Mouse (Mus musculus): Measurements from ENCODE around the gene Slc35e3. TPM values are rescaled to one million over a fixed set of nuclear protein-coding genes. Genes with fewer than 3 reads are reported as not detected.

Slc35e3 gene
- polyA plus RNA-seq, 1 experiment = 19.7 TPM

DNA sequence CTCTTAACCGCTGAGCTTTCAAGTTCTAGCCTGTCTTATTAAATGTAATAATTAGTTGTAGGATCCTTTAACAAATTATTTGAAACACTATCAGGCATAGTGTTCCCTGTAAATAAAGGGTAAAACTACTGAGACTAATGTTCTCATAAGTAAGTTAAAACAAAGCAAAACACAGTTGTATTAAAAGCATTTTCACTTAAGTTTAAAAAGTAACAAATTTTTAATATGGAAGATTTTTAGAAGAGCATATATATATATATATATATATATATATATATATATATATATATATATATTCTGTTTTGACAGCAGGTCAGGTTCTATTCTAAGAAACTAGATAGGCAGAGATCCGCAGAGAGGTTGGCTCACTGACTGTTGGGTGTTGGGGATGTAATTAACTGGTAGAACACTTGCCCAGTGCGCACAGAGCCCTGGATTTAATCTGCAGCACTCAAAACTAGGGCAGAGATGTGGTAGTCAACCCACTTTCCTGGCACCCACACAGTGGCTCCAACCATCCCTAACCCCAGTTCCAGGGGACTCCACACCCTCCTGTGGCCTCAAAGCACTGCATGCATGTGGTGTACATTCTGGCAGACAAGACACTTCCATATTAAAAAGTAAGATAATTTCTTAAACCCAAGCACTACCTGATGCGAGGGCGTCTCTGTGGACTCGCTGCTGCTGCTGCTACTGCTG, 51.8 kb downstream of the Slc35e3 start:
- H3K27me3 ChIP-seq (ENCODE audit: control insufficient read depth, insufficient read depth, low read length, poor library complexity, severe bottlenecking) = no peaks in the 10 kb centered on the region
- H3K9me3 ChIP-seq (replicated peaks; ENCODE audit: control insufficient read depth, insufficient read depth, low read length, poor library complexity, severe bottlenecking) = no peaks in the 10 kb centered on the region
- H3K4me3 ChIP-seq (ENCODE audit: low read depth, low read length) = no peak overlapping the region
- no peak overlapping the region for H3K9ac ChIP-seq (ENCODE audit: low read depth, poor library complexity, severe bottlenecking)
- TF ChIP-seq POLR2A (IDR thresholded peaks at IDR 0.05; ENCODE audit: insufficient read depth, low read length) (no peak), CTCF (IDR thresholded peaks at IDR 0.05; ENCODE audit: low read depth, low read length) (no peak), EP300 (IDR thresholded peaks at IDR 0.05; ENCODE audit: insufficient read depth, low read depth, low read length) (no peak)
- no peaks in the 10 kb centered on the region for H3K4me1 ChIP-seq (ENCODE audit: control insufficient read depth, insufficient read depth, low read length)
- H3K36me3 ChIP-seq (ENCODE audit: control insufficient read depth, insufficient read depth, low read length, poor library complexity, severe bottlenecking) = peaks cover 90% of the 10 kb centered on the region
- no peak overlapping the region for H3K27ac ChIP-seq (ENCODE audit: insufficient read depth, low read length)

DNA sequence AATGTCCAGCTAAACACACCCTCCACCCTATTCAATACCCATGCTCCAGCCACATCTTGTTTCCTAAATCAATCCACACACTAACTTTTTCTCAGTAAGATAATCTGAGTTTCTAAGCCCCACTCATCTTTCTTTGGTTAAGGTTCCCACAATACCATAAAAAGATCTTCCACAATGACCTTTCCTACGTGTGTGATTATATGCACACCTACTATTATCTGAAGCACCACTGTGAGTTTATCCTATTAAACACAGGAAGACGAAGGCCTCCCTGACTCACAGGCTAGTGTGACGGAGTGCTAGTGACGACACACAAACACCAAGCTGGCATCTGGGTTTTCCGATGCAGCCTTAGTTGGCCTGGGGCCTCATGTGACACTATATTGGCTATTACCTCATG, 53.2 kb downstream of the Slc35e3 start:
- Histone ChIP-seq H3K27ac (ENCODE audit: insufficient read depth, low read length) (peak overlapping the region; percentile 38; the same call in 1 of the 2 replicates), H3K9ac (ENCODE audit: low read depth, poor library complexity, severe bottlenecking) (no peak overlapping the region), H3K9me3 (replicated peaks; ENCODE audit: control insufficient read depth, insufficient read depth, low read length, poor library complexity, severe bottlenecking) (no peaks in the 10 kb centered on the region), H3K27me3 (ENCODE audit: control insufficient read depth, insufficient read depth, low read length, poor library complexity, severe bottlenecking) (no peaks in the 10 kb centered on the region), H3K4me1 (ENCODE audit: control insufficient read depth, insufficient read depth, low read length) (no peaks in the 10 kb centered on the region), H3K4me3 (ENCODE audit: low read depth, low read length) (no peak overlapping the region), H3K36me3 (ENCODE audit: control insufficient read depth, insufficient read depth, low read length, poor library complexity, severe bottlenecking) (peaks cover 81% of the 10 kb centered on the region)
- TF ChIP-seq EP300 (IDR thresholded peaks at IDR 0.05; ENCODE audit: insufficient read depth, low read depth, low read length) (no peak), POLR2A (IDR thresholded peaks at IDR 0.05; ENCODE audit: insufficient read depth, low read length) (no peak), CTCF (IDR thresholded peaks at IDR 0.05; ENCODE audit: low read depth, low read length) (no peak)

DNA sequence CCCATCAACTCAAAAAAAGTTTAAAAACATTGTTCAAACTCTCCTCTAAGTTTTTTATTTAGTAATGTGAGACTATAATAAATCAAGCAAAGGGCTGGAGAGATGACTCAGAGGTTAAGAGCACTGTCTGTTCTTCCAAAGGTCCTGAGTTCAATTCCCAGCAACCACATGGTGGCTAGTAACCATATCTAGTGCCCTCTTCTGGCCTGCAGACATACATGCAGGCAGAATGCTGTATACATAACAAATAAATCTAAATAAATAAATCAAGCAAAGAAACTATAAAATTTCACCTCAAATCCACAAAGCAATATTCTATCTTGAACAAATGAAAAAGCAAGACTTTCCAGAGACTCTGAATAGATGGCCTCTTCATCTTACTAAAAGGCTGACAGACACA, 54.0 kb downstream of the Slc35e3 start:
- Histone ChIP-seq H3K36me3 (ENCODE audit: control insufficient read depth, insufficient read depth, low read length, poor library complexity, severe bottlenecking) (peaks cover 73% of the 10 kb centered on the region), H3K27me3 (ENCODE audit: control insufficient read depth, insufficient read depth, low read length, poor library complexity, severe bottlenecking) (no peaks in the 10 kb centered on the region), H3K4me3 (ENCODE audit: low read depth, low read length) (no peak overlapping the region), H3K4me1 (ENCODE audit: control insufficient read depth, insufficient read depth, low read length) (no peaks in the 10 kb centered on the region), H3K9ac (ENCODE audit: low read depth, poor library complexity, severe bottlenecking) (no peak overlapping the region), H3K27ac (ENCODE audit: insufficient read depth, low read length) (peak overlapping the region; percentile 38; the same call in 1 of the 2 replicates), H3K9me3 (replicated peaks; ENCODE audit: control insufficient read depth, insufficient read depth, low read length, poor library complexity, severe bottlenecking) (no peaks in the 10 kb centered on the region)
- TF ChIP-seq EP300 (IDR thresholded peaks at IDR 0.05; ENCODE audit: insufficient read depth, low read depth, low read length) = no peak
- TF ChIP-seq POLR2A (IDR thresholded peaks at IDR 0.05; ENCODE audit: insufficient read depth, low read length) = no peak
- TF ChIP-seq CTCF (IDR thresholded peaks at IDR 0.05; ENCODE audit: low read depth, low read length) = no peak

DNA sequence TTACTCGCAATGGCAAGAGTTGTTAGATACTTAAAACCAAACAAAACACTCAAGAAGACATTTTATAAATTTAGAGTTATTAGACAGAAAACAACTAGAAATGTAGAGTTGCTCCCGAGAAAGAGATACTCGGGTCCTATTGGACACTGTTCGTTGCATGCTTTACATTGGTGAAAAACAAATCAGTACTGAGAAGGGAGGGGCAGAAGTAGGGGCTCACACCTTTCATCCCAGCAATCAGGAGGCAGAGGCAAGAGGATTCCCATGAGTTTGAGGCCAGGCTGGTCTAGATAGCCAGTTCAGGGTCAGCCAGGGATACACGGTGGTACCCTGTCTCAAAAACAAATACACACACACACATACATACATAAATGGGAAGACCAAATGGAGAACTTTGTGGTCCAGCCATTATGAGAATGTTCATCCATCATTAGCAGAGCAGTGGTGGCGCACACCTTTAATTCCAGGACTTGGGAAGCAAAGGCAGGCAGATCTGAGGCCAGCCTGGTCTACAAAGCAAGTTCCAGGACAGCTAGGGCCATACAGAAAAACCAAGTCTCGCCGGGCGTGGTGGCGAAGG, 54.7 kb downstream of the Slc35e3 start:
- TF ChIP-seq CTCF (IDR thresholded peaks at IDR 0.05; ENCODE audit: low read depth, low read length) (no peak), EP300 (IDR thresholded peaks at IDR 0.05; ENCODE audit: insufficient read depth, low read depth, low read length) (no peak), POLR2A (IDR thresholded peaks at IDR 0.05; ENCODE audit: insufficient read depth, low read length) (no peak)
- Histone ChIP-seq H3K4me3 (ENCODE audit: low read depth, low read length) (no peak overlapping the region), H3K9me3 (replicated peaks; ENCODE audit: control insufficient read depth, insufficient read depth, low read length, poor library complexity, severe bottlenecking) (no peaks in the 10 kb centered on the region), H3K4me1 (ENCODE audit: control insufficient read depth, insufficient read depth, low read length) (no peaks in the 10 kb centered on the region), H3K27ac (ENCODE audit: insufficient read depth, low read length) (no peak overlapping the region), H3K9ac (ENCODE audit: low read depth, poor library complexity, severe bottlenecking) (no peak overlapping the region), H3K27me3 (ENCODE audit: control insufficient read depth, insufficient read depth, low read length, poor library complexity, severe bottlenecking) (no peaks in the 10 kb centered on the region), H3K36me3 (ENCODE audit: control insufficient read depth, insufficient read depth, low read length, poor library complexity, severe bottlenecking) (peaks cover 66% of the 10 kb centered on the region)

DNA sequence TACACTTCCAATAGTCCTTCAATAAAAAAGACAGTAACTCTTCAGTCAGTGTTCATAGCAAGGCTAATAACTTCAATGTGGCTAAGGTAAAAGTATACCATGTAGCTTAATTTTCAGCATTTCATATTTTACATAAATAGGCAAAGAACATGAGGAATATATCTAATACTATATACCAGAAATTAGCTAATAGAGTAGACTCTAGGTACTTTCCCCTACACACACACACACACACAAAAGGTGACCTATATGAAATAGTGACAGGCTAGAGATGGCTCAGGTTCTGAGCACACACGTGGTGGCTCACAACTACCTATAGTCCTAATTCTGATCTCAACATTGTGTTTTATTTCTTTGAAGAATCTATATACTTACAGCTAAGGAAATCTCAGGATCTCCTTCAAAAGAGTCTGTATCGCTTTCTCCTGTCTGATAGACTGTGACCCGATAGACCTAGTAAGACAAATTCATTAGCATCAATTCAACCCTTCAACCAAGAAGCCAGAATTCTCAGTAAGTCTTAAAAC, 55.3 kb downstream of the Slc35e3 start:
- TF ChIP-seq POLR2A (IDR thresholded peaks at IDR 0.05; ENCODE audit: insufficient read depth, low read length) = no peak
- H3K36me3 ChIP-seq (ENCODE audit: control insufficient read depth, insufficient read depth, low read length, poor library complexity, severe bottlenecking) = peaks cover 60% of the 10 kb centered on the region
- no peak overlapping the region for H3K27ac ChIP-seq (ENCODE audit: insufficient read depth, low read length)
- H3K9ac ChIP-seq (ENCODE audit: low read depth, poor library complexity, severe bottlenecking) = no peak overlapping the region
- no peaks in the 10 kb centered on the region for H3K4me1 ChIP-seq (ENCODE audit: control insufficient read depth, insufficient read depth, low read length)
- H3K4me3 ChIP-seq (ENCODE audit: low read depth, low read length) = no peak overlapping the region
- no peaks in the 10 kb centered on the region for H3K9me3 ChIP-seq (replicated peaks; ENCODE audit: control insufficient read depth, insufficient read depth, low read length, poor library complexity, severe bottlenecking)
- H3K27me3 ChIP-seq (ENCODE audit: control insufficient read depth, insufficient read depth, low read length, poor library complexity, severe bottlenecking) = no peaks in the 10 kb centered on the region

DNA sequence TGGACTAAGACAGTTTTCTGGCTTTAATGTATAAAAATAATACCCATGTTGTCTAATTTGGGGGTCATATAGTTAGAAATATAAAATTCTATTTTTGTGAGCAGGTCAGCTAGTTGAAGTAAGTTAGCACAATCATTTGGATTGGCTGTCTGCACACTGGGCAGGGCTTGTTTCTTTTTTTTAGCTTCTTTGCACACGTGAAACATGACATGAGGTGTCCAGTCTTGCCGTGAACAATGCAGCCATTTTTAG, 56.1 kb downstream of the Slc35e3 start:
- no peak overlapping the region for H3K4me3 ChIP-seq (ENCODE audit: low read depth, low read length)
- peaks cover 52% of the 10 kb centered on the region for H3K36me3 ChIP-seq (ENCODE audit: control insufficient read depth, insufficient read depth, low read length, poor library complexity, severe bottlenecking)
- TF ChIP-seq CTCF (IDR thresholded peaks at IDR 0.05; ENCODE audit: low read depth, low read length) = no peak
- TF ChIP-seq EP300 (IDR thresholded peaks at IDR 0.05; ENCODE audit: insufficient read depth, low read depth, low read length) = no peak
- no peak for TF ChIP-seq POLR2A (IDR thresholded peaks at IDR 0.05; ENCODE audit: insufficient read depth, low read length)
- no peaks in the 10 kb centered on the region for H3K9me3 ChIP-seq (replicated peaks; ENCODE audit: control insufficient read depth, insufficient read depth, low read length, poor library complexity, severe bottlenecking)
- no peaks in the 10 kb centered on the region for H3K27me3 ChIP-seq (ENCODE audit: control insufficient read depth, insufficient read depth, low read length, poor library complexity, severe bottlenecking)
- no peak overlapping the region for H3K9ac ChIP-seq (ENCODE audit: low read depth, poor library complexity, severe bottlenecking)
- H3K27ac ChIP-seq (ENCODE audit: insufficient read depth, low read length) = no peak overlapping the region
- H3K4me1 ChIP-seq (ENCODE audit: control insufficient read depth, insufficient read depth, low read length) = no peaks in the 10 kb centered on the region
